Mouse (Mus musculus): ENCODE results near the gene Chd2. TPM values are rescaled to one million over a fixed set of nuclear protein-coding genes. Genes with fewer than 3 reads are reported as not detected.
A peak's percentile ranks its signal among the peaks of the same experiment; 100 is the strongest.

Gene Chd2
- total RNA-seq, 2 experiments from 2014 or later, result 42.9 to 57.0 TPM

- DNase-seq, result no peak
Observed at GRCm38 (mm10) chr7:73435685-73436084, 105.9 kb downstream of the Chd2 start.

GRCm38 (mm10) chr7:73434336-73434677 lies 107.3 kb downstream of the Chd2 start:
- DNase-seq, result no peak

GRCm38 (mm10) chr7:73433637-73434335 lies 107.8 kb downstream of the Chd2 start:
- DNase-seq, result no peak

DNA sequence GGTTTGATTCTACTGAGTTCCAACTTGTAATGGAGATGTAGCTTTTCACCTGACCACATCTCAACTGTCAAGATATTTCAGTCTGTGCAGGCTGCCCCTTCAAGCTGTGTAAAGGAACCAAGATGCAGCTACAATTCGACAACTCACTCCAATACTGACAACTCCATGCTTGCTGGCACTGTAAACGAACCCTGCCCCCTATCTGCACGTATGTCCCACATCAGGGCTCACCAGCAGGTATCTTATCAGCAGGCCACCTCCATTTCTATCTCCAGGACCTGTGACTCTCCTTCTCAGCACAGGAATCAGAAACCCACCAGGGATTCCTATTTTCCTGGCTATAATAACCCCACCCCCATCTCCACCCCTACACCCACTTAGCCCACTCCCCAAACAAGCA lies 113.1 kb downstream of the Chd2 start:
- no peak for DNase-seq

- DNase-seq, result no peak
Observed at GRCm38 (mm10) chr7:73427794-73428193, 113.8 kb downstream of the Chd2 start.

DNA sequence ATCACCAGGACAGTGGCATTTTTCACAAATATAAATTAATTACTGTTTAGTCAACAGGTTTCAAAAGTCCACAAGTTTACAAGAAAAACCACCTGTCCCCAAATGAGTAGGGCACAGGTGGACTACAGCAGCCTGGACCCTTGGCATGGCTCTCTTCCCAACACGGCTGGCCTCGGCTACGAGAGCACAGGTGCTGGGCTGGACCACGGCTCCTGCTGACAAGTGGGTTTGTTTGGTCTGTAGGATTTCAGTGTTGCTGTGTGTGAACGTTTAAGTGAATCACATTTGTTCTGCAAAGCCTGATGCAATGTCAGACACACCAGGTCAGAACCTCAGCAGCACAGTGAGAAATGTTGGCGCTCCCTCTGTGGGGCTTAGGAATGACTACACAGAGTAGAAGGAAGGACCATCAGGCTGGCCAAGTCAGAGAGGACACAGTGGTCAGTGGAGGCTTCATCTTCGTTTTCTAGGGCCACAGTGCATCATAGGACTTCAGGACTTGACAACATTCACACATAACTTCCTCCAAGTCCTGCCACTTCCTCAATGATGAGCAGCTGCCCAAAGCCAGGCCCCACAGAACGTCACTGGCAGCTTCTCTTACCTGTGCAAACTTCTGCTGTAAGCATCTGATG lies 114.8 kb downstream of the Chd2 start:
- no peak for DNase-seq

- no peak for DNase-seq
Observed at GRCm38 (mm10) chr7:73426235-73426634, 115.4 kb downstream of the Chd2 start.

- DNase-seq, result no peak
Observed at GRCm38 (mm10) chr7:73425451-73425850, 116.2 kb downstream of the Chd2 start.

DNA sequence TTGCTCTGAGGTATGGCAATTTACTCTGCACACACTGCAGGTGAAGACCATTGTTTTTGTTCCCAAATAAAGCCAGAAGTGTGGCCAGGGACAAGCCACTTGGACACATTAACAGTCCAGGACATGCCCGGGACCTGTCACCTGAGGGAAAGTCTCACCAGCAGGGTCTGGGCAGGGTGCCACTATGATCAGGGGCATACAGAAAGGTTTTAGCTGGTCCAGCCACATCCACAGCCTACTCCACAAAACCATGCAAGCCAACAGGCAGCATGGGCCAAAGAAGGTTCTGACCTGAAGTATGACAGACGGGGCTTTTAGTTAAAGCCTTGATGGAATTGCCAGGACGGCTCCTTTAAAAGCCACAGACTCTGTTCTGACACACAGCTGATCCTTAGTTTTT lies 116.9 kb downstream of the Chd2 start:
- no peak for DNase-seq

DNA sequence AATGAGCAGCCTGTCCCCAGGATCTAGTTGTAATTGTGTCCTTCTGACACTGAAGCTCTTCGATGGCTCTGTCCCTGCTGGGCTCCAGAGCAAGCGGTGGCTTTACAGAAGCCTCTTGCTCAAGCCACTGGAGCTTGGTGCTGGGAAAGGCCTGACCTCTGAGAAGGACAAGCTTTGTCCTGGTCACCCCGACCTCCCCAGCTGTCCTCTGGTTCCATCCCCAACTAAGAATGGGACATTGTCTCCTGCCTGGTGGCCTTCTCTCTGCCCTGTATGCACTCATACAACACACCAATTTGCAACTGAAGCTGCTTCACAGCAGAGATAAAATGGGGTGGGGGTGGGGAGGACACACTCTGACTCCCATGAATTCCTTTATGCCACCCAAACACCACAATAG lies 117.4 kb downstream of the Chd2 start:
- no peak for DNase-seq

DNA sequence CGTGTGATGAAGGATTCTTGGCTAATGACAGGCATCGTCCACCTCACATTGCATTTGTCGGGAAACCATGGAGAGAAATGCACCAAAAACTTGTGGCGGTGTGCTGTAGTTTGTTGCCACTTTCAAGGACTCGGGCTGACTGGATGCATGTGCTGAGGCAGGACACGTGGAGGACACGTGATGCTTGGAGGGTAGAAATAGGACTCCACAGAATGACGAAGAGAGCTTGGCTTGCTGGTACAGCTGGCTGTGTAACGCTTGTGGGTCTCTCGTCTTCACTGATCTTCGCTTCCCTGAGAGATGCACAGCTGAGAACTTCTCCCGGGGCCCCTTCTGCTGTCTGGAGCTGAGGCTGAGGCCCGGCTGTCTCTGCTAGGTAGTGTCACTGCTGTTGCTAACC lies 118.4 kb downstream of the Chd2 start:
- DNase-seq, result no peak

DNA sequence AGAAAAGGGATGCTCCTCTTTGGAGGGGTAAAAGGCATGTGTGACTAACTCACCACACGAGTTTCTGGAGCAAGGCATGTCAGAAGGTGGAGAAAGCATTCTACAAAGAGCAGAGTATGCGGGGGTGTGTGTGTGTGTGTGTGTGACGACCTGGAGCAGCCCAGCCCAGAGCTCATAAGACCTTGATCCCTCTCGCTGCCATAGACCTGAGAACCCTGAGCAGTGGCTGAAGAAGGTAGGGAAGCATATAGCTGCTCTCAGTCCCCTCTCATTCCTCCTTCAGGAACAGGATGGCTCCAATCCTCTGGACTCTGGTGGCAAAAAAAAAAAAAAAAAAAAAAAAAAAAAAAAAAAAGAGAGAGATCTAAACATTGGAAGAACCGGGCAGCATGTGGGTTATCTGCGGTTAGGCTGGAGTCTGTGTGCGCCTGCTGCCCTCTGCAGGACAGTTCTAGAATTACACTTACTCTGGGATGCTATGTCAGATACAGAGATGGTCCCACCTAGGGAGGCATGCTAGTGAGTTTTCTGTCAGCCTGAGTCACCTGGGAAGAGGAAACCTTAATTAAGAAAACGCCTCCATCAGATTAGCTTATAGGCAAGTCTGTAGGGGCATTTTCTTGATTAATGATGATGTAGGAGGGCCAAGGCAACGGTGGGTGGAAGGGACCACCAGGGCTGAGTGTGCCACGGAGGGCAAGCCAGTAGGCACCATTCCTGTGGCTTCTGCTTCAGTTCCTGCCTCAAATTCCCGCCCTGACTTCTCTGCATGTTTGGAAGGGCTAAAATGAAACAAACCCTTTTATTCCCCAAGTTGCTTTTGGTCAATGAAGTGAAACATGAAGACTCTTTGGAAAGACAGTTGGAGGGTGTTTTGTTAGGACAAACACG lies 119.2 kb downstream of the Chd2 start:
- peak; percentile 71 for DNase-seq

GRCm38 (mm10) chr7:73421278-73422015 lies 120.2 kb downstream of the Chd2 start:
- DNase-seq, result no peak

- no peak for DNase-seq
Observed at GRCm38 (mm10) chr7:73420827-73421226, 120.8 kb downstream of the Chd2 start.

- peak; percentile 50 for DNase-seq
Observed at GRCm38 (mm10) chr7:73419375-73419774, 122.3 kb downstream of the Chd2 start.

- DNase-seq, result no peak
Observed at GRCm38 (mm10) chr7:73414192-73414591, 127.4 kb downstream of the Chd2 start.

DNA sequence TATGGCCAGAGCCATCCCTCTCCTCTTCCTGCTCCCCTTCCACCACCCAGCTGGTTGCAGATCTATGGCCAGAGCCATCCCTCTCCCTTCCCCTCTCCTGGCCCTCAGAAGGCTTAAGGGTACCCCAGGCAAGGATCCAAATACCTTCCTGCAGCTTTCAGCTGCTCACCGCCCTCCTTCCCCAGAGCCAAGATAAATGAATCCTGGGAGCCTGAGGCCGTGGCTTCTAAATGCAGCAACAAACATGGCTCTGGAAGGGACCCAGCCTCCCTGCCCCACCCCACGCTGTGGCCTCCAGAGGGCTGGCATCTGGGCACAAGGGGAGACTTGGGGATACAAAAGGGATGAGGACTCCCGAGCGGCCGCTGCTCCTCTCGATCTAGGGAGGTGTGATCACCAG lies 129.2 kb downstream of the Chd2 start:
- no peak for DNase-seq

DNA sequence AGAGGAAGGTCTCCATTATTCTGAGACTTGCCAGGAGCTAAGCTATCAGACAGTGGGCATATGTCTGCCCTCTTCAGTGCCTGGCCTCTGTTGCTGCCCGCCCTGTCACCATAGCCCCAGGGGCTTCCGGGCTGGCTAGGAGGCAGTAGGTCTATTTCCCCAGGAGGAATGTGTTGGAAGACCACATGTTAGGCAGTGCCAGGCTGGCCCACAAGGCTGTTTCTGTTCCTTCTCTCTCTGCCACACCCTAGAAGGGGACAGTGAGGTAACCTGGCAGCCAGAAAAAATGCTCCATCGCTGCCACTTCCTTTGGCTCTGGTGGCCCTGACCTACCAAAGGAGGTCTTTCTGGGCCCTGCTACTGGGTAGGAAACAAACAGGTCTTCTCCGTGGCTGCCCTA lies 129.6 kb downstream of the Chd2 start:
- DNase-seq, result no peak

- DNase-seq, result no peak
Observed at GRCm38 (mm10) chr7:73411523-73411922, 130.1 kb downstream of the Chd2 start.

DNA sequence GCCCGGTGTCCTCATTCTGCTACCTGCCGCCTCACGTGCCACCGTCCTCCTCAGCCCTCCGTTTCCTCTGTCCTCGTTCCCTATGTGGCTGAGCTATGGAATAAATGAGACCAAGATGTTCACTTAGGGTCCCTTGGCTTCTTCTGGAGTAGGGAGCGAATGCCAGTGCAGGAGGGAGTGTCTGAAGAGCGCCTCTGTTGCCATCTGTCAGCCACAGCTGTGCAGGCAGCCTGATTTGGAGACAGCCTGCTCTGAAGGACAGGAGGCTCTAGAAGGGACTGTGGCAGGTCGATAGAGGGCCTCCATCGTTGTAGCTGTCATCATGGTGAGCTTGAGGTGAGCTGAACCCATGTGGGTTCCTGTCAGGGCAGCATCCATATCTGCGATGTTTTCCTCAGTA lies 136.1 kb downstream of the Chd2 start:
- no peak for DNase-seq

DNA sequence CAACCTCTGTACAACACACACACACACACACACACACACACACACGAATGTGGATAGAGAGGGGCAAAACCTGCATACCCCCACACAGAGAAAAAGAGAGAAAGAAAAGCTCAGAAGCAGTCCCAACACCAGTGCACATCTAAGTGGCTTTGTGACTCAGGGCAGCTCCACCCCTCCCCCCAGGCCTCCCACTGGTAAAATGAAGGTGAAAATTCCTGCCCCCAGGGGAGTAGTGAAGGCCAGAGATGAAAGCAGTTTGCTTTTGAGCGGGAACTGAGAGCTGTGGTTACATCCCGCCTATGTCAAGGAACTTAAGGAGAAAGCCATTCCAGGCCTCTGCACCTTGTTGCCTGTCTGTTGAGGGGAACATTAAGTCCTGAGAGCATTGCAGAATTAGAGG lies 138.1 kb downstream of the Chd2 start:
- DNase-seq, result no peak

GRCm38 (mm10) chr7:73402671-73403070 lies 139.0 kb downstream of the Chd2 start:
- no peak for DNase-seq

DNA sequence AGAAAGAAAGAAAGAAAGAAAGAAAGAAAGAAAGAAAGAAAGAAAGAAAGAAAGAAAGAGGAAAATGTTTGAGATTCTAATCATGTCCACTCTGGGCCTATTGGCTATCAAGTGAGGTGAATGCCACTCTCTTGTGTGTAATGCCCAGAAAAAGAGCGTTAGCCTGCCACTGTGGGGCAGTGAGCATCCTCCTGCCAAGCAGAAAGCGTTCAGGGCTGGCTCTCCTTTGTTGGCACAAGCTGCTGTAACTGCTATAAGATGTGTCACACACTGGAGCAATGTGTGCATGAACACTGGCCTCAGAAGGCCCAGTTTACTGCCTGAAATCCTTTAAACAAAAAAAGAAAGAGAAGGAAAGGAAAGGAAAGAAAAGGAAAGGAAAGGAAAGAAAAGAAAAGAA lies 139.5 kb downstream of the Chd2 start:
- DNase-seq, result no peak
